Mouse (Mus musculus): ENCODE measurements around the gene Olfr134. TPM values are rescaled to one million over a fixed set of nuclear protein-coding genes. Genes with fewer than 3 reads are reported as not detected.
"Not testable (repeated sequence)": the region's sequence is repeated elsewhere in the genome, so short reads cannot be mapped to it uniquely, and the experiment has no call there.

Gene Olfr134
- not detected in 2 replicates for polyA plus RNA-seq (2015; fragmentation: Nextera tagmentation; extraction: Ambion mirVana)

- Histone ChIP-seq H3K4me2 (ENCODE audit: low read depth, low read length) (no peak within 1 kb of the TSS), H3K4me3 (ENCODE audit: low read depth, low read length) (no peak within 1 kb of the TSS), H3K9me3 (ENCODE audit: low read length) (no peaks in the 10 kb centered on the region), H3K4me1 (ENCODE audit: insufficient read depth) (no peaks in the 10 kb centered on the region), H3K27me3 (ENCODE audit: insufficient read depth, low read length) (no peaks in the 10 kb centered on the region), H3K27ac (ENCODE audit: low read depth) (no peak within 1 kb of the TSS), H3K36me3 (replicated peaks; ENCODE audit: insufficient read depth, low read length) (no peaks in the 10 kb centered on the region), H3K9ac (replicated peaks) (no peak within 1 kb of the TSS)
- TF ChIP-seq EP300 (IDR thresholded peaks at IDR 0.05; ENCODE audit: low read depth) (no peak), CTCF (IDR thresholded peaks at IDR 0.05; ENCODE audit: low read depth) (no peak)
- DNase-seq (no peak), ATAC-seq (no peak)
- 59% methylated on average over 3 of the region's 3 CpGs for WGBS (ENCODE audit: insufficient replicate concordance)
These were observed at the start of gene Olfr134 for GRCm38 (mm10) chr17:38171088-38171487. TSS of gene Olfr134 (plus strand) at chr17:38171388.

- not testable (repeated sequence) for H3K4me2 ChIP-seq (ENCODE audit: low read depth, low read length); H3K4me1 ChIP-seq (ENCODE audit: insufficient read depth); H3K27me3 ChIP-seq (ENCODE audit: insufficient read depth, low read length); H3K36me3 ChIP-seq (replicated peaks; ENCODE audit: insufficient read depth, low read length); H3K4me3 ChIP-seq (ENCODE audit: low read depth, low read length); H3K9ac ChIP-seq (replicated peaks); H3K9me3 ChIP-seq (ENCODE audit: low read length); DNase-seq; ATAC-seq; H3K27ac ChIP-seq (ENCODE audit: low read depth)
- WGBS (ENCODE audit: insufficient replicate concordance): 69% methylated on average over 1 of the region's 1 CpGs
These were observed 47.0 kb upstream of the Olfr134 start for GRCm38 (mm10) chr17:38124199-38124598.

GRCm38 (mm10) chr17:38125371-38125770 is 45.8 kb upstream of the Olfr134 start:
- not testable (repeated sequence) for H3K4me1 ChIP-seq (ENCODE audit: insufficient read depth); ATAC-seq; H3K36me3 ChIP-seq (replicated peaks; ENCODE audit: insufficient read depth, low read length); DNase-seq; H3K27ac ChIP-seq (ENCODE audit: low read depth); H3K27me3 ChIP-seq (ENCODE audit: insufficient read depth, low read length); H3K4me2 ChIP-seq (ENCODE audit: low read depth, low read length); H3K4me3 ChIP-seq (ENCODE audit: low read depth, low read length); H3K9me3 ChIP-seq (ENCODE audit: low read length); H3K9ac ChIP-seq (replicated peaks)
- WGBS (ENCODE audit: insufficient replicate concordance): 67% methylated on average over 3 of the region's 3 CpGs

GRCm38 (mm10) chr17:38134426-38134825 is 36.8 kb upstream of the Olfr134 start, which contains the start of gene Olfr132:
TSS of gene Olfr132 (minus strand) at chr17:38134526.
- DNase-seq: no peak
- Histone ChIP-seq H3K36me3 (replicated peaks; ENCODE audit: insufficient read depth, low read length) (no peaks in the 10 kb centered on the region), H3K4me2 (ENCODE audit: low read depth, low read length) (no peak within 1 kb of the TSS), H3K4me1 (ENCODE audit: insufficient read depth) (no peaks in the 10 kb centered on the region), H3K4me3 (ENCODE audit: low read depth, low read length) (no peak within 1 kb of the TSS), H3K9me3 (ENCODE audit: low read length) (0 out of 2 replicates have a peak, but pooled peaks cover 2% of the 10 kb centered on the region), H3K9ac (replicated peaks) (no peak within 1 kb of the TSS), H3K27ac (ENCODE audit: low read depth) (no peak within 1 kb of the TSS), H3K27me3 (ENCODE audit: insufficient read depth, low read length) (no peaks in the 10 kb centered on the region)
- ATAC-seq: no peak
- TF ChIP-seq CTCF (IDR thresholded peaks at IDR 0.05; ENCODE audit: low read depth): no peak
- no peak for TF ChIP-seq EP300 (IDR thresholded peaks at IDR 0.05; ENCODE audit: low read depth)
- WGBS (ENCODE audit: insufficient replicate concordance): 62% methylated on average over 1 of the region's 1 CpGs

- no peak within 1 kb of the TSS for H3K27ac ChIP-seq (ENCODE audit: low read depth)
- no peak within 1 kb of the TSS for H3K4me3 ChIP-seq (ENCODE audit: low read depth, low read length)
- no peak for TF ChIP-seq CTCF (IDR thresholded peaks at IDR 0.05; ENCODE audit: low read depth)
- TF ChIP-seq EP300 (IDR thresholded peaks at IDR 0.05; ENCODE audit: low read depth): no peak
- H3K9me3 ChIP-seq (ENCODE audit: low read length): no peaks in the 10 kb centered on the region; the same call in 1 of the 2 replicates
- DNase-seq: no peak
- no peaks in the 10 kb centered on the region for H3K4me1 ChIP-seq (ENCODE audit: insufficient read depth)
- no peak within 1 kb of the TSS for H3K9ac ChIP-seq (replicated peaks)
- no peaks in the 10 kb centered on the region for H3K36me3 ChIP-seq (replicated peaks; ENCODE audit: insufficient read depth, low read length)
- no peak for ATAC-seq
- no peak within 1 kb of the TSS for H3K4me2 ChIP-seq (ENCODE audit: low read depth, low read length)
- H3K27me3 ChIP-seq (ENCODE audit: insufficient read depth, low read length): no peaks in the 10 kb centered on the region
- WGBS (ENCODE audit: insufficient replicate concordance): 72% methylated on average over 2 of the region's 2 CpGs
These were observed 26.2 kb upstream of the Olfr134 start, which contains the start of gene Olfr133 for GRCm38 (mm10) chr17:38144981-38145380. TSS of gene Olfr133 (plus strand) at chr17:38145281.

- 73% methylated on average over 1 of the region's 1 CpGs for WGBS (ENCODE audit: insufficient replicate concordance)
- ATAC-seq (no peak), DNase-seq (no peak)
- no peak for TF ChIP-seq EP300 (IDR thresholded peaks at IDR 0.05; ENCODE audit: low read depth)
- TF ChIP-seq CTCF (IDR thresholded peaks at IDR 0.05; ENCODE audit: low read depth): no peak
- Histone ChIP-seq H3K9ac (replicated peaks) (no peak within 1 kb of the TSS), H3K4me1 (ENCODE audit: insufficient read depth) (no peaks in the 10 kb centered on the region), H3K4me2 (ENCODE audit: low read depth, low read length) (no peak within 1 kb of the TSS), H3K4me3 (ENCODE audit: low read depth, low read length) (no peak within 1 kb of the TSS), H3K27ac (ENCODE audit: low read depth) (no peak within 1 kb of the TSS), H3K36me3 (replicated peaks; ENCODE audit: insufficient read depth, low read length) (no peaks in the 10 kb centered on the region), H3K27me3 (ENCODE audit: insufficient read depth, low read length) (no peaks in the 10 kb centered on the region), H3K9me3 (ENCODE audit: low read length) (no peaks in the 10 kb centered on the region)
These were observed 32.8 kb downstream of the Olfr134 start, which contains the start of gene Olfr135 for GRCm38 (mm10) chr17:38204035-38204434. TSS of gene Olfr135 (plus strand) at chr17:38204335.

Other genes starting within 250 kb of the Olfr134 start
- gene Olfr761, start 218.3 kb upstream of the Olfr134 start, polyA plus RNA-seq (2015; fragmentation: Nextera tagmentation; extraction: Ambion mirVana): not detected in 2 replicates
- not detected in 2 replicates for gene Olfr129, start 111.3 kb upstream of the Olfr134 start, polyA plus RNA-seq (2015; fragmentation: Nextera tagmentation; extraction: Ambion mirVana)
- gene Olfr130, start 107.5 kb upstream of the Olfr134 start, polyA plus RNA-seq (2015; fragmentation: Nextera tagmentation; extraction: Ambion mirVana): not detected in 2 replicates
- not detected in 2 replicates for gene Olfr131, start 82.7 kb upstream of the Olfr134 start, polyA plus RNA-seq (2015; fragmentation: Nextera tagmentation; extraction: Ambion mirVana)
- gene Olfr132, start 36.9 kb upstream of the Olfr134 start, polyA plus RNA-seq (2015; fragmentation: Nextera tagmentation; extraction: Ambion mirVana): not detected in 2 replicates
- gene Olfr133, start 26.1 kb upstream of the Olfr134 start, polyA plus RNA-seq (2015; fragmentation: Nextera tagmentation; extraction: Ambion mirVana): not detected in 2 replicates
- not detected in 2 replicates for gene Olfr135, start 32.9 kb downstream of the Olfr134 start, polyA plus RNA-seq (2015; fragmentation: Nextera tagmentation; extraction: Ambion mirVana)
- gene Olfr138, start 89.6 kb downstream of the Olfr134 start, polyA plus RNA-seq (2015; fragmentation: Nextera tagmentation; extraction: Ambion mirVana): not detected in 2 replicates
- not detected in 2 replicates for gene Olfr137, start 136.2 kb downstream of the Olfr134 start, polyA plus RNA-seq (2015; fragmentation: Nextera tagmentation; extraction: Ambion mirVana)
- not detected in 2 replicates for gene Olfr136, start 158.4 kb downstream of the Olfr134 start, polyA plus RNA-seq (2015; fragmentation: Nextera tagmentation; extraction: Ambion mirVana)
- gene Esp36, start 248.8 kb downstream of the Olfr134 start, polyA plus RNA-seq (2015; fragmentation: Nextera tagmentation; extraction: Ambion mirVana): not detected in 2 replicates